Mouse (Mus musculus) hindbrain, postnatal 0 days (tissue): ENCODE measurements around the gene Man1c1. TPM values are rescaled to one million over a fixed set of nuclear protein-coding genes. Genes with fewer than 3 reads are reported as not detected.

Experiments
- ATAC-seq: fragments of 200-750 bp; cut with Nextera tagmentation; 2 replicates; pipeline ENCODE4 v1.8.0; 2017; ENCODE audit warnings: mild to moderate bottlenecking, moderate TSS enrichment, moderate library complexity
- DNase-seq: peaks from one replicate; pipeline ENCODE4 v3.0.0-alpha.2; 2015; ENCODE audit warnings: low spot score
- H3K27ac ChIP-seq: fragments of 300-500 bp; sonication (generic); 2 replicates; pipeline ENCODE4 v1.5.1; 2014; ENCODE audit warnings: mild to moderate bottlenecking
- H3K27me3 ChIP-seq: fragments of 300-500 bp; sonication (generic); 2 replicates; pipeline ENCODE4 v1.6.1; 2014; ENCODE audit warnings: low read length, mixed read lengths; ENCODE audit not compliant: insufficient read depth
- H3K36me3 ChIP-seq: fragments of 300-500 bp; sonication (generic); 2 replicates; pipeline ENCODE4 v1.6.1; 2014; ENCODE audit warnings: low read length, mixed read lengths; ENCODE audit not compliant: insufficient read depth
- H3K4me1 ChIP-seq: fragments of 300-500 bp; sonication (generic); 2 replicates; pipeline ENCODE4 v1.6.1; 2014; ENCODE audit warnings: antibody characterized with exemption, low read length, mixed read lengths; ENCODE audit not compliant: insufficient read depth
- H3K4me2 ChIP-seq: fragments of 300-500 bp; sonication (generic); 2 replicates; pipeline ENCODE4 v1.6.1; 2014; ENCODE audit warnings: low read depth, mild to moderate bottlenecking, low read length, moderate library complexity, mixed read lengths
- H3K4me3 ChIP-seq: fragments of 300-500 bp; sonication (generic); 2 replicates; pipeline ENCODE4 v1.5.1; 2014; ENCODE audit warnings: low read length
- H3K9ac ChIP-seq: fragments of 300-500 bp; sonication (generic); replicated peaks from 2 replicates; pipeline ENCODE4 v1.6.1; 2014; ENCODE audit warnings: mild to moderate bottlenecking, low read length, moderate library complexity, mixed read lengths
- H3K9me3 ChIP-seq: fragments of 300-500 bp; sonication (generic); 2 replicates; pipeline ENCODE4 v1.6.1; 2016; ENCODE audit warnings: low read length, mixed read lengths
- CTCF ChIP-seq: IDR thresholded peaks from 2 replicates; pipeline ENCODE4 v1.5.1; 2016; ENCODE audit warnings: antibody characterized with exemption, control low read depth, low read depth
- WGBS: fragments of 180-500 bp; shearing (Covaris S2); extraction: QIAGEN DNeasy Blood & Tissue Kit; methylation state at CpG from one replicate; pipeline ENCODE4 v1.1.7; 2014; 5-methylcytosine and 5-hydroxymethylcytosine counted together
- polyA plus RNA-seq: library from polyadenylated mRNA; unstranded; fragments of >200 nt; fragmentation: Nextera tagmentation; extraction: Ambion mirVana; gene quantifications from 2 replicates; pipeline ENCODE4 v1.2.1, GENCODE M21; 2015
- total RNA-seq: library from RNA; depleted of rRNA; stranded (reverse); fragments of >200 nt; gene quantifications from 2 replicates; pipeline ENCODE4 v1.2.3, GENCODE M21; 2014

Gene Man1c1
- total and polyA plus RNA-seq, 2 experiments from 2014 or later: 7.1 to 40.5 TPM

DNA sequence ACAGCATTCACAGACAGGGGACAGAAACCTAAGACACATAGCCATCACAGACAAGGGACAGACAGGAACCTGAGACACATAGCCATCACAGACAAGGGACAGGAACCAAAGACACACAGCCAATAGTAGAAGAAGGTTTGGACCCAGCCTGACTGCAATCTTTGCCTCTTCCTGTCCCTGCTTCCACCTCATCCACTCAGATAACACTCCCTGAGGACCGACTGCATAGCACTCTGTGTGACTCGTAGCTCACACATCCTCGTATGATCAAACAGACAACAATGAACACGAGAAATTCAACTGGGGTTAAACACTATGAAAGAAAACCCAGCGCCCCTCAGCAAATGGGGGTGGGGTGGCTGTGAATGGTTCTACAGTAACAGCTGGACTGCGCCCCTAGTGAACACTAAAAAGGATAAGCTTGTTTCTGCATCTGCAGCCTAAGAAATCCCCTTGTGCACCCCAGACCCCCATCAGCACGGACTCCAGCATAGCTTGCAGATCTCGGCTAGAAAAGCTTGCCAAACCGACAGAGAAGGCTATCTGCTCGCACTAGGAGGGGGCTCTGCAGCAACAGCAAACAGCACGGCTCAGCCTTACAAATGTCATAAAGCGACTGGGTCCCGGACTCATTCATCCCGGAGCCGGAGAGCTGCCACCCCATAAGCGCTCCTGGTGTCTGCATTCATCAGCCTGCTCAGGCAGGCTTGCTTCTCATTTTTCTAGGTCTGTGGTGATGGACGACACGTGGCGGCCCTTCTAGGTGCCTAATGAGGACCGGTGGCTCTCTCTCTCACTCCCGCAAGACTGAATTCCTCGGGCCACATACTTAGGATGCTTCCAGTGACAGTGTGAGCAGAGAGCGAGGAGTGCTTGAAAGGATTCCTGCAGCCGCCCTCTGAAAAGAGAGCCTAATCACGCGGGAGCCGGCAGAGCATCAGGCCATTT lies 44.5 kb downstream of the Man1c1 start:
- DNase-seq (peak; percentile 57), ATAC-seq (peak; percentile 41)
- 12% methylated on average over 27 of the region's 27 CpGs for WGBS
- peak overlapping the region; percentile 41 for H3K4me2 ChIP-seq
- peak; percentile 49 for TF ChIP-seq CTCF
- H3K9ac ChIP-seq: peak overlapping the region; percentile 28; the same call in 1 of the 2 replicates
- H3K9me3 ChIP-seq: no peaks in the 10 kb centered on the region
- peaks cover 26% of the 10 kb centered on the region; the same call in 1 of the 2 replicates for H3K4me1 ChIP-seq
- H3K27ac ChIP-seq: peak overlapping the region; percentile 65; the same call in 1 of the 2 replicates
- H3K36me3 ChIP-seq: no peaks in the 10 kb centered on the region
- no peaks in the 10 kb centered on the region for H3K27me3 ChIP-seq
- H3K4me3 ChIP-seq: peak overlapping the region; percentile 2; the same call in 1 of the 2 replicates

DNA sequence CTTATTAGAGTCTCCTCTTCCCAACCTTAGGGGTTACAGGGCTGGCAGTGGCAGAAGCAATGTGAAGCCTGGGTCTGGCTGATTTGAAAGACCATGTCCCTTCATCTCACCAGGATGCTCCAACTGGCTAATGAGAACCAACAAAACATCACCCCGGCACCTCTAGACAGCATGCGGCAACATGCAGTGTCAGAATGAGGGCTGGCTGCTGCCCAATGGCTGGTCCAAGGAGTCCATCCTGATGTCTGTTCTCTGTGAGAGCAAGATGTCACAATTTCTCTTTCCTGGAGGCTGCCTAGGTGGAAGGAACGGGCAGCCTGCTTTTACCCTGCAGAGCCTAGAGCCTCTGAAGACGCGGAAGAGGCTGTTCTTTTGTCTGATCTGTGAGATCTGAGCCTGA lies 46.6 kb downstream of the Man1c1 start:
- DNase-seq: no peak
- peaks cover 26% of the 10 kb centered on the region; the same call in 1 of the 2 replicates for H3K4me1 ChIP-seq
- H3K4me3 ChIP-seq: no peak overlapping the region
- TF ChIP-seq CTCF: no peak
- H3K27me3 ChIP-seq: no peaks in the 10 kb centered on the region
- 37% methylated on average over 5 of the region's 5 CpGs for WGBS
- no peaks in the 10 kb centered on the region for H3K9me3 ChIP-seq
- H3K9ac ChIP-seq: no peak overlapping the region
- no peak overlapping the region for H3K4me2 ChIP-seq
- no peak for ATAC-seq
- H3K36me3 ChIP-seq: no peaks in the 10 kb centered on the region
- no peak overlapping the region; the same call in 1 of the 2 replicates for H3K27ac ChIP-seq

- no peak for TF ChIP-seq CTCF
These were observed 49.7 kb downstream of the Man1c1 start for GRCm38 (mm10) chr4:134654391-134654790.

DNA sequence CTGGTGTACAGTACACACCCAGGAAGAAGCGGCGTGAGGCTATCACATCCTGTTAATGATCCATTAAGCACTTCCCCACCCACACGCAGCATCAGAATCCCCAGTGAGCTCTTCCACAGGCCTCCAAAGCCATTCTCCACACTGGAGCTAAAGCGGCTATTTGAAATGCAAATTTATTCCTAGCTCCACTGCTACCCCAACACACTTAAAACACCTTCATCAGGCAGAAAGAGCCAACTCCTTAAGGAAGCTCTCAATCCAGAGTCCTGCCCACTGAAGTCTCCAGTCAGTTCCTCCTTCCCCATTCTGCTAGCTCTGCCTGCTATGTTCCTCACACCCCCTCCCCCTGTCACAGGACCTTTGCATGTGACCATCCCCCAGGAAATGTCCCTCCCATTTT lies 51.4 kb downstream of the Man1c1 start:
- TF ChIP-seq CTCF: no peak
- DNase-seq (no peak), ATAC-seq (no peak)
- Histone ChIP-seq H3K4me1 (0 out of 2 replicates have a peak, but pooled peaks cover 7% of the 10 kb centered on the region), H3K27ac (no peak overlapping the region), H3K4me2 (no peak overlapping the region), H3K4me3 (no peak overlapping the region), H3K27me3 (no peaks in the 10 kb centered on the region), H3K9ac (no peak overlapping the region), H3K9me3 (no peaks in the 10 kb centered on the region), H3K36me3 (no peaks in the 10 kb centered on the region)
- 56% methylated on average over 4 of the region's 4 CpGs for WGBS

More at GRCm38 (mm10) chr4:134654391-134654790, 49.7 kb downstream of the Man1c1 start:
- Histone ChIP-seq H3K4me3 (no peak overlapping the region), H3K27ac (no peak overlapping the region), H3K9ac (no peak overlapping the region), H3K9me3 (no peaks in the 10 kb centered on the region), H3K4me2 (no peak overlapping the region), H3K27me3 (no peaks in the 10 kb centered on the region), H3K4me1 (peaks cover 11% of the 10 kb centered on the region; the same call in 1 of the 2 replicates), H3K36me3 (no peaks in the 10 kb centered on the region)
- DNase-seq (no peak), ATAC-seq (no peak)
- 90% methylated on average over 6 of the region's 6 CpGs for WGBS

- TF ChIP-seq CTCF: no peak
- no peak overlapping the region for H3K27ac ChIP-seq
- H3K9me3 ChIP-seq: no peaks in the 10 kb centered on the region
- no peak overlapping the region for H3K4me3 ChIP-seq
- H3K4me1 ChIP-seq: 0 out of 2 replicates have a peak, but pooled peaks cover 7% of the 10 kb centered on the region
- 66% methylated on average over 2 of the region's 2 CpGs for WGBS
- no peak for DNase-seq
- no peak overlapping the region for H3K4me2 ChIP-seq
- no peaks in the 10 kb centered on the region for H3K36me3 ChIP-seq
- H3K9ac ChIP-seq: no peak overlapping the region
- no peak for ATAC-seq
- no peaks in the 10 kb centered on the region for H3K27me3 ChIP-seq
These were observed 51.9 kb downstream of the Man1c1 start for GRCm38 (mm10) chr4:134652151-134652550.

DNA sequence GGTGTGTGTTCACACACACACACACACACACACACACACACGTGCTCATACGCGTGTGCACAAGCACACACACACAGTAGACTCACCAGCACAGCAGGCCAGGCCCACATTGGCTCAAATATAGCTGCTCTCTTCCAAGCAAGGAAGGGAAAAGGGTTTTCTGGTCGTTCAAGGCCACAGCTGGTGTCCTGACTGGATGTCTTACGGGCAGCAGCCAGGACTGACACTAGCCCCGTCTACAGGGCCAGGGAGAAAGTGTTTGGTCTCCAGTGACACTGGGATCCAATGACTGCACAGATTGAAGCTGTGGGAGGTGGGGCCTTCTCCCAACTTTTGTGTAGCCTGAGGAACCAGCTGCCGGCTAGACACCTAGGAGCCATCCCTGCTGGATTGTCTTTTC lies 52.7 kb downstream of the Man1c1 start:
- no peak overlapping the region for H3K27ac ChIP-seq
- H3K9me3 ChIP-seq: no peaks in the 10 kb centered on the region
- 0 out of 2 replicates have a peak, but pooled peaks cover 2% of the 10 kb centered on the region for H3K4me1 ChIP-seq
- ATAC-seq (0 out of 2 replicates have a peak, but pooled peaks have one; percentile 22), DNase-seq (peak; percentile 27)
- H3K4me3 ChIP-seq: no peak overlapping the region
- no peaks in the 10 kb centered on the region for H3K27me3 ChIP-seq
- 55% methylated on average over 7 of the region's 7 CpGs for WGBS
- H3K36me3 ChIP-seq: no peaks in the 10 kb centered on the region
- no peak overlapping the region for H3K9ac ChIP-seq
- H3K4me2 ChIP-seq: no peak overlapping the region
- TF ChIP-seq CTCF: no peak; the same call in 1 of the 2 replicates
